Mouse (Mus musculus): Measurements from ENCODE around the gene Sbf2.

- TF ChIP-seq CTCF (IDR thresholded peaks at IDR 0.05; ENCODE audit: low read depth, low read length) (no peak), POLR2A (IDR thresholded peaks at IDR 0.05; ENCODE audit: borderline replicate concordance, low read depth, low read length) (no peak)
These were observed 10.8 kb upstream of the Sbf2 start for GRCm38 (mm10) chr7:110625489-110625888.
